Comparison of ENCODE assay signal across 25 mouse cellular contexts in genomic region chr16:11868486-11868885, GRCm38 (mm10). TPM values are rescaled to one million over a fixed set of nuclear protein-coding genes. Genes with fewer than 3 reads are reported as not detected.
DNase-seq lines count a peak whose midpoint lies in the region; TF ChIP-seq lines count a peak whose summit lies in the region.
"Had no signal": no experiment of that assay in that cellular context is flagged by ENCODE, and none has a peak within 500 bp of the region (broad histone marks: within the 10 kb centered on the region; RNA-seq: fewer than 3 reads in every experiment).

No protein-coding gene starts in this region.

- intact Hi-C loops in left cerebral cortex, adult 2 months (cut with DNase I), result no loop called here

- no peak for TF ChIP-seq CTCF in left cerebral cortex, adult 2 months (IDR thresholded peaks at IDR 0.05)

- no peak overlapping the region for H3K4me3 ChIP-seq in left cerebral cortex, adult 2 months
- H3K4me3 ChIP-seq: embryonic facial prominence, embryonic 12.5 days; forebrain, embryonic 10.5 days; gastrocnemius, adult 2 months; hindbrain, embryonic 13.5 days; lung, embryonic 15.5 days; midbrain, embryonic 10.5 days; midbrain, embryonic 15.5 days had no signal

- DNase-seq in cerebellum, adult 8-10 months, result peak; percentile 12
- DNase-seq in cerebellum, adult 9-10 months, result no peak
- peak; percentile 40 for DNase-seq in 3T3-L1 (ENCODE audit: low read depth, low spot score)
- peak; percentile 64 for DNase-seq in Muller cell, postnatal 12 days (ENCODE audit: inconsistent ontology term)
- peak; percentile 15 for DNase-seq in urinary bladder, postnatal 25 days (ENCODE audit: low spot score)
- DNase-seq in thymus, postnatal 36 days, result no peak
- DNase-seq in left cerebral cortex, adult 2 months (ENCODE audit: extremely low spot score in 1 of 2, low spot score in 2 of 2), result no peak
- DNase-seq: adrenal gland, postnatal 14 days; B cell, adult 2 months; embryo, embryonic 11 days; gastrocnemius, adult 2 months; gastrocnemius, postnatal 36 days; heart, adult 18-20 months; heart, postnatal 4 days; kidney, adult 8-10 months; kidney, postnatal 4 days; spleen, adult 18-20 months; thymus, postnatal 14 days had no signal

- no peak overlapping the region for H3K27ac ChIP-seq in left cerebral cortex, adult 2 months
- H3K27ac ChIP-seq: embryonic facial prominence, embryonic 12.5 days; forebrain, embryonic 10.5 days; gastrocnemius, adult 2 months; hindbrain, embryonic 13.5 days; kidney, postnatal 0 days; lung, embryonic 15.5 days; midbrain, embryonic 10.5 days; midbrain, embryonic 15.5 days had no signal

RNA-seq across cellular contexts. Expression of gene Cpped1, which starts 40.8 kb away (rescaled TPM):
- total RNA-seq in left cerebral cortex, adult 2 months (2021), result 10 to 100 TPM; 35.8 to 38.5 TPM

Comparison
In these comparisons a context has a peak if more than half of its experiments do, and no peak if none do; other contexts are left out.
1. DNase-seq: peak in cerebellum, adult 8-10 months (single experiment), 3T3-L1 (single experiment), Muller cell, postnatal 12 days (single experiment) and urinary bladder, postnatal 25 days (single experiment); none in cerebellum, adult 9-10 months (single experiment), thymus, postnatal 36 days (0 of 2) and left cerebral cortex, adult 2 months (0 of 2).